Mouse (Mus musculus) small intestine, adult 2 months (tissue): ENCODE measurements at regions not wholly inside any gene's neighbourhood (a gene's known extent, or its start where the extent isn't known, plus 50 kb on each side); places are given as distances from the start of the nearest gene placed in this dataset.

Experiments
- H3K27ac ChIP-seq: fragments of 200-500 bp; 2 replicates; pipeline ENCODE4 v1.5.1; 2012; ENCODE audit warnings: low read depth, low read length, control low read depth, inconsistent platforms; ENCODE audit not compliant: insufficient read depth
- H3K27me3 ChIP-seq: fragments of 200-500 bp; 2 replicates; pipeline ENCODE4 v1.6.1; 2012; ENCODE audit warnings: mild to moderate bottlenecking, moderate library complexity, low read length, inconsistent platforms; ENCODE audit not compliant: control insufficient read depth, insufficient read depth
- H3K36me3 ChIP-seq: fragments of 200-500 bp; 2 replicates; pipeline ENCODE4 v1.6.1; 2012; ENCODE audit warnings: mild to moderate bottlenecking, low read length, control low read depth, inconsistent platforms; ENCODE audit not compliant: control insufficient read depth, insufficient read depth
- H3K4me1 ChIP-seq: fragments of 200-500 bp; 2 replicates; pipeline ENCODE4 v1.6.1; 2012; ENCODE audit warnings: low read length, inconsistent platforms, mixed read lengths; ENCODE audit not compliant: control insufficient read depth, insufficient read depth, insufficient read length
- H3K4me3 ChIP-seq: fragments of 200-500 bp; 2 replicates; pipeline ENCODE4 v1.5.1; 2012; ENCODE audit warnings: low read depth, mild to moderate bottlenecking, control low read depth, inconsistent platforms, low read length, moderate library complexity
- CTCF ChIP-seq: fragments of 200-500 bp; IDR thresholded peaks from 2 replicates; pipeline ENCODE4 v1.5.1; 2012; ENCODE audit warnings: low read depth, mild to moderate bottlenecking, control low read depth, inconsistent platforms, low read length, moderate library complexity, mixed read lengths; ENCODE audit not compliant: insufficient replicate concordance, insufficient read length; ENCODE audit errors: extremely low read depth
- POLR2A ChIP-seq: fragments of 200-500 bp; IDR thresholded peaks from 2 replicates; pipeline ENCODE4 v1.6.1; 2012; ENCODE audit warnings: low read depth, mild to moderate bottlenecking, control low read depth, inconsistent platforms, low read length, moderate library complexity
- WGBS: fragments of 180-500 bp; shearing (Covaris S2); methylation state at CpG from one replicate; pipeline ENCODE4 v1.1.7; 2018; 5-methylcytosine and 5-hydroxymethylcytosine counted together

- no peak overlapping the region for H3K27ac ChIP-seq
- 87% methylated on average over 2 of the region's 2 CpGs for WGBS
- H3K36me3 ChIP-seq, result no peaks in the 10 kb centered on the region
- TF ChIP-seq CTCF (no peak), POLR2A (no peak)
- H3K4me3 ChIP-seq, result no peak overlapping the region
- no peaks in the 10 kb centered on the region for H3K4me1 ChIP-seq
- no peaks in the 10 kb centered on the region for H3K27me3 ChIP-seq
Observed at GRCm38 (mm10) chr16:93342701-93343100, 261.2 kb downstream of the Setd4 start.

GRCm38 (mm10) chr16:93341791-93342190, 262.1 kb downstream of the Setd4 start:
- no peaks in the 10 kb centered on the region for H3K36me3 ChIP-seq
- WGBS, result 81% methylated on average over 2 of the region's 2 CpGs
- H3K4me1 ChIP-seq, result no peaks in the 10 kb centered on the region
- H3K4me3 ChIP-seq, result no peak overlapping the region
- no peak for TF ChIP-seq POLR2A
- TF ChIP-seq CTCF, result no peak
- no peaks in the 10 kb centered on the region for H3K27me3 ChIP-seq
- H3K27ac ChIP-seq, result no peak overlapping the region

GRCm38 (mm10) chr16:93338806-93339205, 265.1 kb downstream of the Setd4 start:
- TF ChIP-seq CTCF (no peak), POLR2A (no peak)
- H3K27ac ChIP-seq, result no peak overlapping the region
- no peaks in the 10 kb centered on the region for H3K36me3 ChIP-seq
- H3K4me1 ChIP-seq, result no peaks in the 10 kb centered on the region
- H3K4me3 ChIP-seq, result no peak overlapping the region
- H3K27me3 ChIP-seq, result no peaks in the 10 kb centered on the region
- 79% methylated on average over 6 of the region's 6 CpGs for WGBS

- H3K4me1 ChIP-seq, result no peaks in the 10 kb centered on the region
- TF ChIP-seq POLR2A (no peak), CTCF (no peak)
Observed at GRCm38 (mm10) chr16:93335322-93336111, 268.3 kb downstream of the Setd4 start.

GRCm38 (mm10) chr16:93333654-93334053, 270.2 kb downstream of the Setd4 start:
- TF ChIP-seq POLR2A (no peak), CTCF (no peak)
- Histone ChIP-seq H3K27me3 (no peaks in the 10 kb centered on the region), H3K36me3 (no peaks in the 10 kb centered on the region), H3K4me3 (no peak overlapping the region), H3K4me1 (no peaks in the 10 kb centered on the region), H3K27ac (no peak overlapping the region)
- 65% methylated on average over 6 of the region's 6 CpGs for WGBS

More at GRCm38 (mm10) chr16:93335322-93336111, 268.3 kb downstream of the Setd4 start:
- H3K27ac ChIP-seq, result no peak overlapping the region
- H3K36me3 ChIP-seq, result no peaks in the 10 kb centered on the region
- H3K27me3 ChIP-seq, result no peaks in the 10 kb centered on the region
- H3K4me3 ChIP-seq, result no peak overlapping the region
- 87% methylated on average over 11 of the region's 11 CpGs for WGBS

GRCm38 (mm10) chr16:93328680-93329395, 275.0 kb downstream of the Setd4 start:
- Histone ChIP-seq H3K27me3 (no peaks in the 10 kb centered on the region), H3K4me3 (no peak overlapping the region), H3K27ac (no peak overlapping the region), H3K4me1 (peaks cover 3% of the 10 kb centered on the region; the same call in 1 of the 2 replicates), H3K36me3 (no peaks in the 10 kb centered on the region)
- 44% methylated on average over 13 of the region's 13 CpGs for WGBS
- TF ChIP-seq POLR2A (no peak), CTCF (no peak)

- Histone ChIP-seq H3K27me3 (no peaks in the 10 kb centered on the region), H3K4me1 (peaks cover 7% of the 10 kb centered on the region; the same call in 1 of the 2 replicates), H3K4me3 (no peak overlapping the region), H3K27ac (no peak overlapping the region), H3K36me3 (no peaks in the 10 kb centered on the region)
- no peak for TF ChIP-seq CTCF
- no peak for TF ChIP-seq POLR2A
- WGBS, result 65% methylated on average over 5 of the region's 5 CpGs
Observed at GRCm38 (mm10) chr16:93324911-93325310, 279.0 kb downstream of the Setd4 start.
